Mouse (Mus musculus): ENCODE data around the gene Ccdc51.

DNA sequence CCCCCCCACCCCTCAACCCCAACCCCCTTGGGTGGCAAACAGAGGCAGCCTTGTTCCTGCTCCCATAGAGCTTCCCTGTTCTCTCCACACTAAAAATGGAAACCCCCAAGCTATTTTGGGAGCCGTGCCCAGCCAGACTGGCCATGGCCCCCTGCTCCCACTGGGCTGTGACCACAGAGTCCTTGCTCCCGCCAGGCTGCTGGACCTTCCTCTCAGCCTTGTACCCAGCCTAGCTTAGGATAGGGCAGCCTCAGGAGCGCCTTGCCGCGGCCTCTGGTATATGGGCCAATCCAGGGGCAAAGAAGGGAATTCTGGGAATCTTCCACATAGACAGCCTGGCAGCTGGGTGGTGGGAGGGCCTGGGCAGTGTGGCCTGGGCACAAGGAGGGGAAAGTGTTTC, 15.5 kb downstream of the Ccdc51 start:
- no peak for TF ChIP-seq POLR2A (IDR thresholded peaks at IDR 0.05; ENCODE audit: control insufficient read depth, low read depth, low read length)
- TF ChIP-seq CTCF (IDR thresholded peaks at IDR 0.05; ENCODE audit: control insufficient read depth, insufficient read depth, insufficient replicate concordance, low read depth, low read length) = no peak
